Mouse (Mus musculus): ENCODE data around the gene Adprh. TPM values are rescaled to one million over a fixed set of nuclear protein-coding genes. Genes with fewer than 3 reads are reported as not detected.
A peak's percentile ranks its signal among the peaks of the same experiment; 100 is the strongest.
"Not testable (repeated sequence)": the region's sequence is repeated elsewhere in the genome, so short reads cannot be mapped to it uniquely, and the experiment has no call there.

Gene Adprh
- polyA plus RNA-seq, 1 experiment, result 19.3 TPM

GRCm38 (mm10) chr16:38453952-38454351 lies 1.4 kb upstream of the Adprh start:
- Histone ChIP-seq H3K4me1 (ENCODE audit: control insufficient read depth, insufficient read depth, low read length) (no peaks in the 10 kb centered on the region), H3K4me3 (replicated peaks; ENCODE audit: control insufficient read depth, low read depth, low read length) (no peak overlapping the region), H3K27ac (ENCODE audit: control insufficient read depth, insufficient read depth, low read depth, low read length, poor library complexity) (no peak overlapping the region)
- 65% methylated on average over 4 of the region's 4 CpGs for WGBS
- TF ChIP-seq POLR2A (IDR thresholded peaks at IDR 0.05; ENCODE audit: borderline replicate concordance, control insufficient read depth, low read depth, low read length) (no peak), CTCF (IDR thresholded peaks at IDR 0.05; ENCODE audit: control insufficient read depth, insufficient read depth, low read length) (no peak)

GRCm38 (mm10) chr16:38453203-38453553 lies 675 bp upstream of the Adprh start:
- no peaks in the 10 kb centered on the region for H3K4me1 ChIP-seq (ENCODE audit: control insufficient read depth, insufficient read depth, low read length)
- peak overlapping the region; percentile 89 for H3K4me3 ChIP-seq (replicated peaks; ENCODE audit: control insufficient read depth, low read depth, low read length)
- 34% methylated on average over 3 of the region's 3 CpGs for WGBS
- H3K27ac ChIP-seq (ENCODE audit: control insufficient read depth, insufficient read depth, low read depth, low read length, poor library complexity), result peak overlapping the region; percentile 94
- TF ChIP-seq CTCF (IDR thresholded peaks at IDR 0.05; ENCODE audit: control insufficient read depth, insufficient read depth, low read length) (no peak), POLR2A (IDR thresholded peaks at IDR 0.05; ENCODE audit: borderline replicate concordance, control insufficient read depth, low read depth, low read length) (no peak)

DNA sequence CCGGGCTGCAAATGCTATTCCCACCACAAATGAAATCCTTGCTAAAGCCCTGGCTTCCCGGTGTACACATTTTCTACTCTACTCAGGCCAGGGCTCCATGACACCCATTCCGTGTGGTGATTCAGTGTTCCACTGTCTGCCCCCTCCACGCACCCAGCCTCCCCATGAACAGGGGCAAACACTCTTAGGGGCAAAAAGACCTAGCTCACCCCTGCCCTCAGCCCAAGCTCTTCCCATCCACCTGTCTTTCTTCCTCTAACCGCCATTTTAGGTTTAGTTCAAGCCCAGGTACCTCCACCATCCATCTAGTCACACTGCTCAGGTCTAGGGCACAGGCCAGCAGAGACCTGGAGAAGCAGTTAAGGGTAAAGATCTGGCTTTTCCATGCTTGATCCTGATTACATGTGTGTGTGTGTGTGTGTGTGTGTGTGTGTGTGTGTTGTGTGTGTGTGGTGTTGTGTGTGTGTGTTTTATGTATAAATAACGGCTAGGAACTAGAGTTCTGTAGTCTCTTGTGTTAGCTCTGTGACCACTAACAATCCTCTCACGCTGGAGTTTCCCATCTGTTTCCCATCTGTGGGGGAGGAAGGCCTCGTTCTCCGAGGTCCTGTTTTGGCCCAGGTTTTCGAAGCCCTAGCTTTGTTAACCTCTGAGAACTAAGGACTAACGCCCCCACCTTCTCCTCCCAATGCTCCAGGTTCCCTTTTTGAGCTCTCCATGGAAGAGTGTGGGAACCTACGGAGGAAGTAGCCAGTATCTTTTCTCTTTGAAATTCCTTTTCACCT lies 890 bp downstream of the Adprh start:
- 47% methylated on average over 12 of the region's 12 CpGs for WGBS
- no peak for TF ChIP-seq CTCF (IDR thresholded peaks at IDR 0.05; ENCODE audit: control insufficient read depth, insufficient read depth, low read length)
- no peak for TF ChIP-seq POLR2A (IDR thresholded peaks at IDR 0.05; ENCODE audit: borderline replicate concordance, control insufficient read depth, low read depth, low read length)
- H3K27ac ChIP-seq (ENCODE audit: control insufficient read depth, insufficient read depth, low read depth, low read length, poor library complexity), result no peak overlapping the region

DNA sequence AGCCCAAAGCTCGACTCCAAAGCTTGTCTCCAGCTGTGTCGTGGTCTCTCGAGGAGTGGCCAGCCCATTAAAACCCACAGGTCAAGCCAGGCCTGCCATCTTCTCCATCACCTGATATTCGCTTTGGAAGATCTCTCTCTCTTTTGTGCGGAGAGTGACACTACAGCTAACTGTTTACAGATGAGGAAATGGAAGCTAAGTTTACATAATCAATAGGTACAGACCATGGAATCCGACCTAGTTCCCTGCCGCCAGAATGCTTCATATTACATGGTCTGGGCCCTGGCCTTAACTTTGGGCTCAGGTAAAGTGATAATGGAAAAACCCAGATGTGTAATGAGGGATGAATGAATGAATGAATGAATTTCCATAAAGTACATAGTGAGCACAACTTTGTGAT lies 1.8 kb downstream of the Adprh start:
- Histone ChIP-seq H3K4me1 (ENCODE audit: control insufficient read depth, insufficient read depth, low read length) (no peaks in the 10 kb centered on the region), H3K4me3 (replicated peaks; ENCODE audit: control insufficient read depth, low read depth, low read length) (no peak overlapping the region), H3K27ac (ENCODE audit: control insufficient read depth, insufficient read depth, low read depth, low read length, poor library complexity) (no peak overlapping the region)
- 85% methylated on average over 7 of the region's 7 CpGs for WGBS
- TF ChIP-seq POLR2A (IDR thresholded peaks at IDR 0.05; ENCODE audit: borderline replicate concordance, control insufficient read depth, low read depth, low read length) (no peak), CTCF (IDR thresholded peaks at IDR 0.05; ENCODE audit: control insufficient read depth, insufficient read depth, low read length) (no peak)

More for the DNA sequence above, 890 bp downstream of the Adprh start:
- Histone ChIP-seq H3K4me3 (replicated peaks; ENCODE audit: control insufficient read depth, low read depth, low read length) (peak overlapping the region; percentile 89), H3K4me1 (ENCODE audit: control insufficient read depth, insufficient read depth, low read length) (no peaks in the 10 kb centered on the region)

- WGBS, result 81% methylated on average over 12 of the region's 12 CpGs
Observed at GRCm38 (mm10) chr16:38448458-38448857, 4.0 kb downstream of the Adprh start.

GRCm38 (mm10) chr16:38447366-38447765 lies 5.1 kb downstream of the Adprh start:
- no peak for TF ChIP-seq CTCF (IDR thresholded peaks at IDR 0.05; ENCODE audit: control insufficient read depth, insufficient read depth, low read length)
- no peak overlapping the region for H3K4me3 ChIP-seq (replicated peaks; ENCODE audit: control insufficient read depth, low read depth, low read length)
- H3K27ac ChIP-seq (ENCODE audit: control insufficient read depth, insufficient read depth, low read depth, low read length, poor library complexity), result no peak overlapping the region
- 91% methylated on average over 21 of the region's 21 CpGs for WGBS
- H3K4me1 ChIP-seq (ENCODE audit: control insufficient read depth, insufficient read depth, low read length), result no peaks in the 10 kb centered on the region

More at GRCm38 (mm10) chr16:38448458-38448857, 4.0 kb downstream of the Adprh start:
- no peak for TF ChIP-seq POLR2A (IDR thresholded peaks at IDR 0.05; ENCODE audit: borderline replicate concordance, control insufficient read depth, low read depth, low read length)
- no peak for TF ChIP-seq CTCF (IDR thresholded peaks at IDR 0.05; ENCODE audit: control insufficient read depth, insufficient read depth, low read length)
- Histone ChIP-seq H3K4me1 (ENCODE audit: control insufficient read depth, insufficient read depth, low read length) (no peaks in the 10 kb centered on the region), H3K4me3 (replicated peaks; ENCODE audit: control insufficient read depth, low read depth, low read length) (no peak overlapping the region), H3K27ac (ENCODE audit: control insufficient read depth, insufficient read depth, low read depth, low read length, poor library complexity) (no peak overlapping the region)

- 88% methylated on average over 2 of the region's 2 CpGs for WGBS
- not testable (repeated sequence) for H3K4me1 ChIP-seq (ENCODE audit: control insufficient read depth, insufficient read depth, low read length); H3K4me3 ChIP-seq (replicated peaks; ENCODE audit: control insufficient read depth, low read depth, low read length); H3K27ac ChIP-seq (ENCODE audit: control insufficient read depth, insufficient read depth, low read depth, low read length, poor library complexity)
Observed at GRCm38 (mm10) chr16:38446141-38446540, 6.4 kb downstream of the Adprh start.

DNA sequence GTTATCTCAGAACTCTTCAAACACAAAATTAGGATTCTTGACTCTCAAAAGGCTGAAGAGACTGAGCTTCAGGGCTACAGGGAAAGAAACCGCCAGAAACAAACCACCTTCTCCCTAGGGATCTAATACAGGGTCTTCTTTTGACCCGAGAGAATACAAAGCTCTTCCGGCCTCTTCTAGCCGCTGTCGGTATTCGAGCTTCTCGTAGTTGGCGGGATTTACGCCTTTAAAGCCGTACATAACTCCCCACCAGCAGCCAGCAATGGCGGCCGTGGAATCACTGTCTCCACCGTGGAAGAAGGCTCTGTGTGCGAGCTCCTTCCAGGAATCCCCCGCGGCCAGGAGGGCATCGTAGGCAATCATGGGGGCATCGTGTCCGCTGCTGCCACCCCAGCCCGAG lies 6.9 kb downstream of the Adprh start:
- WGBS, result 94% methylated on average over 20 of the region's 20 CpGs
- no peak for TF ChIP-seq POLR2A (IDR thresholded peaks at IDR 0.05; ENCODE audit: borderline replicate concordance, control insufficient read depth, low read depth, low read length)
- no peak for TF ChIP-seq CTCF (IDR thresholded peaks at IDR 0.05; ENCODE audit: control insufficient read depth, insufficient read depth, low read length)

DNA sequence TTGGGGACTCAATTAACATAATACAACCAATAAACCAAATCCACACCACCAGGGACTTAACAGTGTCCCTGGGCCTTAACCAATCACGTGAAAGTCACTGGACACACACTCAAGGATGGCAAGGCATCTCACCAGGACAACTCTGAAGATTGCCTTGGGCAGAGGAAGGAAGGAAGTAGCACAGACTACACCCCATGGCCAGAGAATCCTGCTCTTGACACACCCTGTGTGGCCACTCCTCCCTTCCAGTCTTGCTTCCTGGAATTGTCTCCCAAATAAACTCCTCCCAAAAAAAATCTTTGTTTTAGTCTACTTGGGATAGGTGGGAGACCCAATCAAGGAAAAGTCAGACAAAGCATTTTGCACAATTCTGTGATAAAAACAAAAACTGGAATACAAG lies 7.5 kb downstream of the Adprh start:
- no peak overlapping the region for H3K27ac ChIP-seq (ENCODE audit: control insufficient read depth, insufficient read depth, low read depth, low read length, poor library complexity)
- TF ChIP-seq POLR2A (IDR thresholded peaks at IDR 0.05; ENCODE audit: borderline replicate concordance, control insufficient read depth, low read depth, low read length), result no peak
- TF ChIP-seq CTCF (IDR thresholded peaks at IDR 0.05; ENCODE audit: control insufficient read depth, insufficient read depth, low read length), result no peak
- no peaks in the 10 kb centered on the region for H3K4me1 ChIP-seq (ENCODE audit: control insufficient read depth, insufficient read depth, low read length)
- WGBS, result 89% methylated on average over 1 of the region's 1 CpGs
- no peak overlapping the region for H3K4me3 ChIP-seq (replicated peaks; ENCODE audit: control insufficient read depth, low read depth, low read length)

More for the DNA sequence above, 6.9 kb downstream of the Adprh start:
- H3K4me1 ChIP-seq (ENCODE audit: control insufficient read depth, insufficient read depth, low read length), result no peaks in the 10 kb centered on the region
- no peak overlapping the region for H3K4me3 ChIP-seq (replicated peaks; ENCODE audit: control insufficient read depth, low read depth, low read length)
- H3K27ac ChIP-seq (ENCODE audit: control insufficient read depth, insufficient read depth, low read depth, low read length, poor library complexity), result no peak overlapping the region

Data from bone marrow, adult 2 months (tissue).